Mouse (Mus musculus) heart, embryonic 11.5 days (tissue): Measurements from ENCODE around the gene Rps6kl1. TPM values are rescaled to one million over a fixed set of nuclear protein-coding genes. Genes with fewer than 3 reads are reported as not detected.

Experiments
- ATAC-seq: fragments of 200-750 bp; cut with Nextera tagmentation; replicated peaks from 2 replicates; pipeline ENCODE4 v1.8.0; 2017; ENCODE audit warnings: moderate library complexity; ENCODE audit not compliant: insufficient number of reproducible peaks, low FRiP score, low TSS enrichment
- H3K27ac ChIP-seq: fragments of 300-500 bp; sonication (generic); 2 replicates; pipeline ENCODE4 v1.5.1; 2014; ENCODE audit warnings: mild to moderate bottlenecking, low read depth, low read length
- H3K27me3 ChIP-seq: fragments of 300-500 bp; sonication (generic); 2 replicates; pipeline ENCODE4 v1.6.1; 2014; ENCODE audit warnings: mild to moderate bottlenecking, low read length, mixed read lengths; ENCODE audit not compliant: control insufficient read depth, insufficient read depth
- H3K36me3 ChIP-seq: fragments of 300-500 bp; sonication (generic); 2 replicates; pipeline ENCODE4 v1.6.1; 2014; ENCODE audit warnings: mild to moderate bottlenecking, low read length, moderate library complexity, mixed read lengths; ENCODE audit not compliant: control insufficient read depth, insufficient read depth
- H3K4me1 ChIP-seq: fragments of 300-500 bp; sonication (generic); 2 replicates; pipeline ENCODE4 v1.6.1; 2014; ENCODE audit warnings: low read length; ENCODE audit not compliant: control insufficient read depth, insufficient read depth
- H3K4me2 ChIP-seq: fragments of 300-500 bp; sonication (generic); 2 replicates; pipeline ENCODE4 v1.6.1; 2014; ENCODE audit warnings: mild to moderate bottlenecking, moderate library complexity
- H3K4me3 ChIP-seq: fragments of 300-500 bp; sonication (generic); 2 replicates; pipeline ENCODE4 v1.5.1; 2014; ENCODE audit warnings: low read depth, low read length
- H3K9ac ChIP-seq: fragments of 300-500 bp; sonication (generic); 2 replicates; pipeline ENCODE4 v1.6.1; 2014; ENCODE audit warnings: mild to moderate bottlenecking, low read depth, low read length, moderate library complexity
- H3K9me3 ChIP-seq: fragments of 300-500 bp; sonication (generic); replicated peaks from 2 replicates; pipeline ENCODE4 v1.6.1; 2016; ENCODE audit warnings: low read length; ENCODE audit not compliant: control insufficient read depth
- WGBS: fragments of 180-500 bp; shearing (Covaris S2); extraction: QIAGEN DNeasy Blood & Tissue Kit; methylation state at CpG from one replicate; pipeline ENCODE4 v1.1.7; 2014; ENCODE audit not compliant: insufficient replicate concordance; 5-methylcytosine and 5-hydroxymethylcytosine counted together
- polyA plus RNA-seq: library from polyadenylated mRNA; unstranded; fragments of >200 nt; fragmentation: Nextera tagmentation; extraction: Ambion mirVana; gene quantifications from 2 replicates; pipeline ENCODE4 v1.2.1, GENCODE M21; 2014

Gene Rps6kl1
- polyA plus RNA-seq, 1 experiment from 2014 or later = 0.94 TPM

GRCm38 (mm10) chr12:85101001-85101400 lies 50.1 kb downstream of the Rps6kl1 start:
- Histone ChIP-seq H3K9ac (no peak overlapping the region), H3K4me1 (no peaks in the 10 kb centered on the region), H3K27ac (no peak overlapping the region), H3K9me3 (no peaks in the 10 kb centered on the region), H3K4me2 (no peak overlapping the region), H3K27me3 (no peaks in the 10 kb centered on the region), H3K4me3 (no peak overlapping the region), H3K36me3 (no peaks in the 10 kb centered on the region)
- WGBS = 78% methylated on average over 14 of the region's 14 CpGs
- ATAC-seq = no peak

- no peaks in the 10 kb centered on the region for H3K9me3 ChIP-seq
- H3K27me3 ChIP-seq = no peaks in the 10 kb centered on the region
- H3K4me2 ChIP-seq = no peak overlapping the region
- H3K4me3 ChIP-seq = no peak overlapping the region
- no peaks in the 10 kb centered on the region for H3K4me1 ChIP-seq
- H3K9ac ChIP-seq = no peak overlapping the region
- WGBS = 84% methylated on average over 7 of the region's 7 CpGs
- H3K27ac ChIP-seq = no peak overlapping the region
- no peak for ATAC-seq
- no peaks in the 10 kb centered on the region for H3K36me3 ChIP-seq
These were observed 55.2 kb downstream of the Rps6kl1 start for GRCm38 (mm10) chr12:85095859-85096258.

DNA sequence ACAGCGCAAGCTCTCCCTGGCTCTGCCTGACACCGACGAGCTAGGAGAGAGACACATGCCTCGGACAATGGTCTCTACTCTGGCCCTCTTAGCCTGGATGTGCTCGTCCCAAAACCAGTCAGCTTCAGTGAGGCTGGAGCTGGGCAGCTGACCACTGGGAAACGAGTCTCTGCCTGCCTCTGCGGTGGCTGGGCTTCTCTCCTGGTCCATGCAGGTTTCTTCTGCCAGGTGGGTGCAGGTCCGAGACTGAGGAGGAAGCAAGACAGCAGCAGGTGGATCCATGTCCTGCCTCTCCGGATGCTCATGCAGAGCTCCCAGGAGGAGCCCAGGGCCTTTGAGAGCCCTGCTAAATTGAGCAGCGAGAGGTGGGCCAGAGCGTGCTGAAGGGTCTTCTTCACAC lies 55.9 kb downstream of the Rps6kl1 start:
- ATAC-seq = no peak
- no peaks in the 10 kb centered on the region for H3K27me3 ChIP-seq
- WGBS = 82% methylated on average over 11 of the region's 11 CpGs
- H3K4me3 ChIP-seq = no peak overlapping the region
- no peak overlapping the region for H3K4me2 ChIP-seq
- no peak overlapping the region for H3K9ac ChIP-seq
- H3K36me3 ChIP-seq = no peaks in the 10 kb centered on the region
- no peak overlapping the region for H3K27ac ChIP-seq
- H3K9me3 ChIP-seq = no peaks in the 10 kb centered on the region
- H3K4me1 ChIP-seq = no peaks in the 10 kb centered on the region; the same call in 1 of the 2 replicates

DNA sequence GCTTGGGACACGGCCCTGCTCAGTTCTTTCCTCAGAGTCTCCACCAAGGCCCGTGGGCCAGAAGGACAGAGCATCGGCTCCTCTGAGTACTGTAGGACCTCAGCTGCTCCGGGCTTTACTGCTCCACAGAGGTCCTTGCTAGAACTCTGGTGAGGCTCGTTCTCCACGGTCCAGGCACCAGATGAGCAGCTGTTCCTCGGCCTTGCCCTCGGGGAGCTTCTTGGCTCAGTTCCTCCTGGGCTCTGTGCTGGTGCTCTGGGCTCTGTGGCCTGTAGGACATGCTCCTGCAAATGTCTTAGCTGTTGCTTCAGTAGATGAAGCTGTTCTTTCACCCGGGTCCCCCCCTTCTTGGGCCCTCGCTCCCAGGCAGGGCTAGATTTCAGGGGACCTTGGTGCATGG lies 56.4 kb downstream of the Rps6kl1 start:
- Histone ChIP-seq H3K36me3 (no peaks in the 10 kb centered on the region), H3K4me2 (no peak overlapping the region), H3K4me3 (no peak overlapping the region), H3K9me3 (no peaks in the 10 kb centered on the region), H3K9ac (no peak overlapping the region), H3K27me3 (no peaks in the 10 kb centered on the region), H3K4me1 (no peaks in the 10 kb centered on the region; the same call in 1 of the 2 replicates), H3K27ac (no peak overlapping the region)
- 78% methylated on average over 10 of the region's 10 CpGs for WGBS
- no peak for ATAC-seq

DNA sequence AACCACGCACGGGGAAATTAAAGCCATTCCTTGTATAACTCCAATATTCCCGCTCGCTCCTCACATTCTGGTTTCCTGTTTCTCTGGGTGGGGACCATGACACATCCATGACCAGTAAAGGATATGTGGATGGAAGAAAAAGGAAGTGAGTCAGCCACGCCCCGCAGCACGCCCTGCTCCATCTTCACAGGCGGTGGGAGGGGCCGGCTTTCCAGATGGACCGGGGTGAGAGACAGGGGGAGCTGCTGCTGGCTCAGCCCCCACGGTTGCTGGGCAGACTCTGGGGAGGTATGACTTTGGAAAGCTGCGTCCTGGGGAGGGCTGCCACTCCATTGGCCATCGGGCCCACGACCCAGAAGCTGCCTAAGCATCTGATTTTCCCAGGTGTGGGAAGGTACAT lies 57.1 kb downstream of the Rps6kl1 start:
- Histone ChIP-seq H3K4me3 (no peak overlapping the region), H3K36me3 (peaks cover 4% of the 10 kb centered on the region; the same call in 1 of the 2 replicates), H3K9ac (no peak overlapping the region), H3K4me2 (no peak overlapping the region), H3K4me1 (no peaks in the 10 kb centered on the region; the same call in 1 of the 2 replicates), H3K27me3 (no peaks in the 10 kb centered on the region), H3K27ac (no peak overlapping the region), H3K9me3 (no peaks in the 10 kb centered on the region)
- 22% methylated on average over 14 of the region's 14 CpGs for WGBS
- peak; percentile 33 for ATAC-seq

- H3K27ac ChIP-seq = no peak overlapping the region
- no peaks in the 10 kb centered on the region for H3K9me3 ChIP-seq
- H3K4me3 ChIP-seq = no peak overlapping the region
- H3K27me3 ChIP-seq = no peaks in the 10 kb centered on the region
- no peak for ATAC-seq
- H3K9ac ChIP-seq = no peak overlapping the region
- H3K4me2 ChIP-seq = no peak overlapping the region
- WGBS = 2% methylated on average over 3 of the region's 3 CpGs
- no peaks in the 10 kb centered on the region; the same call in 1 of the 2 replicates for H3K4me1 ChIP-seq
- H3K36me3 ChIP-seq = peaks cover 6% of the 10 kb centered on the region
These were observed 58.9 kb downstream of the Rps6kl1 start for GRCm38 (mm10) chr12:85092214-85092613.

DNA sequence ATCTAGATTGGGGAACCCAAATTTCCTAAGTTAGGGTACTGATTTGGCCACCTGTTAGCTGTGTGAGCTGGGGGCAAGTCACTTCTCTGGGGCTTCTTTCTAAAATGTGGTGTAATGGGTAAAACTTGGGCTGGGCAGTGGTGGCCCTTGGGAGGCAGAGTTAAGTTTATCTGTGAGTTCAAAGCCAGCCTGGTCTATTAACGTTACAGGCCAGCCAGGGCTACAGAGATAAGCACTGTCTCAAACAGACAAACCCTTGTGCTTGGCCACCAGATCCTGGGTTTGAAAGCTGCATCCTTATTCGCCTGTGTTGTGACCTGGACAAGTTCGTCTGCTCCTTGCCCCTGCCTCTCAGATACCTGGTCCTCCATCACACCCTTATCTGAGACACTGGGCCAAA lies 59.9 kb downstream of the Rps6kl1 start:
- no peak for ATAC-seq
- Histone ChIP-seq H3K4me2 (no peak overlapping the region), H3K4me1 (no peaks in the 10 kb centered on the region; the same call in 1 of the 2 replicates)

GRCm38 (mm10) chr12:85087845-85088244 lies 63.2 kb downstream of the Rps6kl1 start:
- no peaks in the 10 kb centered on the region for H3K9me3 ChIP-seq
- peaks cover 8% of the 10 kb centered on the region for H3K36me3 ChIP-seq
- no peaks in the 10 kb centered on the region; the same call in 1 of the 2 replicates for H3K4me1 ChIP-seq
- no peaks in the 10 kb centered on the region for H3K27me3 ChIP-seq
- H3K9ac ChIP-seq = no peak overlapping the region
- no peak overlapping the region for H3K4me3 ChIP-seq
- no peak overlapping the region for H3K27ac ChIP-seq
- no peak for ATAC-seq
- 94% methylated on average over 12 of the region's 12 CpGs for WGBS
- H3K4me2 ChIP-seq = no peak overlapping the region

More for the DNA sequence above, 59.9 kb downstream of the Rps6kl1 start:
- Histone ChIP-seq H3K9ac (no peak overlapping the region), H3K9me3 (no peaks in the 10 kb centered on the region), H3K27ac (no peak overlapping the region), H3K36me3 (peaks cover 8% of the 10 kb centered on the region), H3K4me3 (no peak overlapping the region), H3K27me3 (no peaks in the 10 kb centered on the region)
- 64% methylated on average over 3 of the region's 3 CpGs for WGBS
